Mouse (Mus musculus): ENCODE measurements at regions not wholly inside any gene's neighbourhood (a gene's known extent, or its start where the extent isn't known, plus 50 kb on each side); places are given as distances from the start of the nearest gene placed in this dataset.

- H3K27ac ChIP-seq (ENCODE audit: insufficient read depth, low read depth), result no peak overlapping the region
- H3K9ac ChIP-seq (ENCODE audit: insufficient read depth, low read depth), result no peak overlapping the region
- no peak for TF ChIP-seq E2F4 (IDR thresholded peaks at IDR 0.05; ENCODE audit: insufficient replicate concordance, low read depth, low read length)
- no peak for TF ChIP-seq EP300 (IDR thresholded peaks at IDR 0.05; ENCODE audit: low read length)
- TF ChIP-seq NRF1 (IDR thresholded peaks at IDR 0.05; ENCODE audit: low read depth, low read length), result no peak
- no peak for TF ChIP-seq CTCF (conservative IDR thresholded peaks at IDR 0.05 in 1 of 2, IDR thresholded peaks at IDR 0.05 in 1 of 2; ENCODE audit: low read depth in 2 of 2, low read length in 2 of 2)
- no peak for TF ChIP-seq ZKSCAN1 (IDR thresholded peaks at IDR 0.05; ENCODE audit: borderline replicate concordance, low read depth, low read length)
- TF ChIP-seq NELFE (IDR thresholded peaks at IDR 0.05; ENCODE audit: low read depth, low read length), result no peak
- TF ChIP-seq GABPA (IDR thresholded peaks at IDR 0.05; ENCODE audit: insufficient replicate concordance, low read depth, low read length), result no peak
- no peak for TF ChIP-seq TBP (conservative IDR thresholded peaks at IDR 0.05; ENCODE audit: low read depth, low read length)
- no peak for TF ChIP-seq CHD1 (IDR thresholded peaks at IDR 0.05; ENCODE audit: low read depth, low read length)
- TF ChIP-seq JUND (conservative IDR thresholded peaks at IDR 0.05; ENCODE audit: low read depth, low read length), result no peak
- no peak for TF ChIP-seq CHD2 (IDR thresholded peaks at IDR 0.05; ENCODE audit: low read length)
- TF ChIP-seq MAX (IDR thresholded peaks at IDR 0.05; ENCODE audit: low read length), result no peak
- TF ChIP-seq TCF12 (IDR thresholded peaks at IDR 0.05; ENCODE audit: low read depth, low read length), result no peak
- TF ChIP-seq RAD21 (IDR thresholded peaks at IDR 0.05; ENCODE audit: low read depth, low read length), result no peak
- no peak for TF ChIP-seq USF2 (conservative IDR thresholded peaks at IDR 0.05; ENCODE audit: low read depth, low read length)
- TF ChIP-seq ZMIZ1 (IDR thresholded peaks at IDR 0.05; ENCODE audit: low read depth, low read length), result no peak
- TF ChIP-seq USF1 (IDR thresholded peaks at IDR 0.05; ENCODE audit: low read depth, low read length), result no peak
- no peak for TF ChIP-seq ELF1 (IDR thresholded peaks at IDR 0.05; ENCODE audit: low read depth, low read length)
- TF ChIP-seq MXI1 (IDR thresholded peaks at IDR 0.05; ENCODE audit: low read depth, low read length), result no peak
- no peaks in the 10 kb centered on the region for H3K27me3 ChIP-seq (replicated peaks)
- no peaks in the 10 kb centered on the region for H3K9me3 ChIP-seq (replicated peaks; ENCODE audit: low read length)
- DNase-seq (ENCODE audit: extremely low read depth), result no peak
- in situ Hi-C loops (cut with MboI; ENCODE audit: low pct_ligation_motif_present, low pct_unique_long_range_greater_than_20kb, low sequenced_read_pairs) (no loop called here), dilution Hi-C loops (cut with MboI; ENCODE audit: extremely low pct_ligation_motif_present, extremely low pct_unique_long_range_greater_than_20kb, low sequenced_read_pairs) (no loop called here)
- no peaks in the 10 kb centered on the region for H3K79me2 ChIP-seq (replicated peaks; ENCODE audit: control insufficient read depth, extremely low read depth, insufficient read depth, poor library complexity, severe bottlenecking)
- no peaks in the 10 kb centered on the region for H3K36me3 ChIP-seq (replicated peaks in 1 of 2; ENCODE audit: control insufficient read depth in 1 of 2, insufficient read depth in 1 of 2, low read length in 1 of 2)
- no peaks in the 10 kb centered on the region for H3K4me1 ChIP-seq (ENCODE audit: control insufficient read depth in 1 of 2, insufficient read depth in 2 of 2)
- H3K4me2 ChIP-seq (ENCODE audit: insufficient read depth, low read depth, poor library complexity, severe bottlenecking), result no peak overlapping the region
- H3K4me3 ChIP-seq (replicated peaks in 1 of 3; ENCODE audit: low read depth in 2 of 3, low read length in 2 of 3, poor library complexity in 1 of 3), result no peak overlapping the region
These were observed 137.6 kb upstream of the Avpr1a start for GRCm38 (mm10) chr10:122310646-122311193.

GRCm38 (mm10) chr10:122308691-122309090, 139.6 kb upstream of the Avpr1a start:
- DNase-seq (ENCODE audit: extremely low read depth), result no peak
- in situ Hi-C loops (cut with MboI; ENCODE audit: low pct_ligation_motif_present, low pct_unique_long_range_greater_than_20kb, low sequenced_read_pairs), result no loop called here
- no peaks in the 10 kb centered on the region for H3K4me1 ChIP-seq (ENCODE audit: control insufficient read depth in 1 of 2, insufficient read depth in 2 of 2)

More at GRCm38 (mm10) chr10:122308691-122309090, 139.6 kb upstream of the Avpr1a start:
- dilution Hi-C loops (cut with MboI; ENCODE audit: extremely low pct_ligation_motif_present, extremely low pct_unique_long_range_greater_than_20kb, low sequenced_read_pairs), result no loop called here
- Histone ChIP-seq H3K27ac (ENCODE audit: insufficient read depth, low read depth) (no peak overlapping the region), H3K36me3 (replicated peaks in 1 of 2; ENCODE audit: control insufficient read depth in 1 of 2, insufficient read depth in 1 of 2, low read length in 1 of 2) (no peaks in the 10 kb centered on the region), H3K4me3 (replicated peaks in 1 of 3; ENCODE audit: low read depth in 2 of 3, low read length in 2 of 3, poor library complexity in 1 of 3) (no peak overlapping the region), H3K27me3 (replicated peaks) (no peaks in the 10 kb centered on the region), H3K9ac (ENCODE audit: insufficient read depth, low read depth) (no peak overlapping the region), H3K4me2 (ENCODE audit: insufficient read depth, low read depth, poor library complexity, severe bottlenecking) (no peak overlapping the region), H3K79me2 (replicated peaks; ENCODE audit: control insufficient read depth, extremely low read depth, insufficient read depth, poor library complexity, severe bottlenecking) (no peaks in the 10 kb centered on the region), H3K9me3 (replicated peaks; ENCODE audit: low read length) (no peaks in the 10 kb centered on the region)
- TF ChIP-seq JUN (IDR thresholded peaks at IDR 0.05; ENCODE audit: insufficient read depth, low read depth, low read length), result no peak
- TF ChIP-seq POLR2A (IDR thresholded peaks at IDR 0.05; ENCODE audit: low read depth, low read length), result no peak
- TF ChIP-seq RCOR1 (conservative IDR thresholded peaks at IDR 0.05; ENCODE audit: low read depth, low read length), result no peak
- no peak for TF ChIP-seq KAT2A (IDR thresholded peaks at IDR 0.05; ENCODE audit: insufficient replicate concordance, low read length)
